Mouse (Mus musculus): ENCODE results near the gene Sstr5. TPM values are rescaled to one million over a fixed set of nuclear protein-coding genes. Genes with fewer than 3 reads are reported as not detected.
A peak's percentile ranks its signal among the peaks of the same experiment; 100 is the strongest.

Gene Sstr5
- polyA plus RNA-seq (2015; fragmentation: Nextera tagmentation; extraction: Ambion mirVana), result 0.10 and 0.11 TPM in 2 replicates

DNA sequence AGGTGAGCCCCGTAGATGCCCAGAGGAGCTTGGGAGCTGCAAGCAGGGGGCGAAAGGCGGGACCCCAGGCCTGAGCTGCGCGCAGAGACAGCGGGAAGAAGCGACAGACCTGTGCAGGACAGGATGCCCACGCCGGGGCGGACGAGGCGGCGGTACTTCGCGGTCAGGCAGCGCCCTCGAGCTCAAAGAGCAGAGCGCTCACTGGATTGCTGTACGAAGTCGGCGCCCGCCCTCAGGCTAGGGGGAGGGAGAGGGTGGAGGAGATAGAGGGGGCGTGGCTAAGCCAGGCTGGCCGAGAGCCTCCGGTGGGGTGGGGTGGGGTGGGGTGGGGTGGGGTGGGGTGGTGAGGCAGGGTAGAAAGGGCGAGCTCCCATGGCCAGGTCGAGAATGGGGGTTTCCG lies at the start of gene Sstr5:
Sstr5 (minus strand) TSS at position 276 of the 400 bp plus-strand sequence.
- H3K4me1 ChIP-seq, result peaks cover 6% of the 10 kb centered on the region
- no peak for ATAC-seq
- 1% methylated on average over 22 of the region's 28 CpGs for WGBS
- H3K27me3 ChIP-seq, result peaks cover 66% of the 10 kb centered on the region
- H3K4me3 ChIP-seq, result peak within 1 kb of the TSS; percentile 31
- no peak within 1 kb of the TSS for H3K27ac ChIP-seq
- H3K9ac ChIP-seq, result peak within 1 kb of the TSS; percentile 60
- no peaks in the 10 kb centered on the region for H3K36me3 ChIP-seq (ENCODE audit: poor library complexity, severe bottlenecking)
- H3K9me3 ChIP-seq (replicated peaks), result no peaks in the 10 kb centered on the region
- H3K4me2 ChIP-seq, result peak within 1 kb of the TSS; percentile 59

DNA sequence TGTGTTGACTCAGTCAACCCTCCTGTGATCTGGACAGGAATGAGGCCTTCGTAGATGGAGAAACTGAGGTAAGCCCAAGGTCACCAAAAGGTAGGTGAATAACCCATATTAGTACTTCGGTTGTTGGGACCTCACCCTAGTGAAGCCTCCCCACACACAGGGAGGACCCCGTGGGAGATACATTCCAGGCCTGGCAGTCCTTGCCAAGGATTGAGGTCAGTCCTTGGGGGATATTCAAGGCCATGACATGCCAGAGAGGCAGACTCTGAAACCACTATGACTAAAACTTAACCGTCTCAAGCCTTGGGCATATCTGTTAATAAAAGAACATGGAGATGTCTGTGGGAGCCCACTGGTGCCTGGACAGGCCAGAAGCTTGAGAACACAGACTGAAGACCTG lies 44.7 kb upstream of the Sstr5 start:
- Histone ChIP-seq H3K4me2 (no peak overlapping the region), H3K4me1 (peaks cover 17% of the 10 kb centered on the region), H3K4me3 (no peak overlapping the region), H3K9me3 (replicated peaks) (no peaks in the 10 kb centered on the region), H3K27me3 (no peaks in the 10 kb centered on the region), H3K27ac (no peak overlapping the region), H3K36me3 (ENCODE audit: poor library complexity, severe bottlenecking) (no peaks in the 10 kb centered on the region), H3K9ac (no peak overlapping the region)
- WGBS, result 95% methylated on average over 4 of the region's 4 CpGs
- no peak for ATAC-seq

DNA sequence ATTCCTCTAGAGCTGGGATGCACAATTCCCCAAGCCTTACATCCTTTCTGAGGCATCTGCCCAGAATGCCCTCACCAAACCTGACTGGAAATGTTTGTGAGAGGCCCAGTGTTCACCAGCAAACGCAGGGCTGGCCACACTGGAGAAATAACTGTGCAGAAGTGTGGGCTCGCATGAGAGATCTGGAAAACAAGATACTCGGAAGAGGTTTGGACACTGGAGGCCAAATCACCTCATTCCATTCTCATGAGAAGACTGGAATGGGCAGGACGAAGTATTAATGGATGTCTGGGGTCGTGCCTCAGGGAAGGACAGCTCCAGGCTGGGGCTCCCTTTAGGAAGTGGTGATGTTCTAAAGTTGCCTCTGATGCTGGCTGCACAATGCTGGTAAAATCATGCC lies 43.6 kb upstream of the Sstr5 start:
- Histone ChIP-seq H3K4me2 (no peak overlapping the region), H3K9me3 (replicated peaks) (no peaks in the 10 kb centered on the region), H3K36me3 (ENCODE audit: poor library complexity, severe bottlenecking) (no peaks in the 10 kb centered on the region), H3K4me1 (peaks cover 17% of the 10 kb centered on the region), H3K27me3 (no peaks in the 10 kb centered on the region), H3K9ac (no peak overlapping the region), H3K4me3 (no peak overlapping the region), H3K27ac (no peak overlapping the region)
- whole genome bisulfite sequencing, result 85% methylated on average over 5 of the region's 5 CpGs
- no peak for ATAC-seq

DNA sequence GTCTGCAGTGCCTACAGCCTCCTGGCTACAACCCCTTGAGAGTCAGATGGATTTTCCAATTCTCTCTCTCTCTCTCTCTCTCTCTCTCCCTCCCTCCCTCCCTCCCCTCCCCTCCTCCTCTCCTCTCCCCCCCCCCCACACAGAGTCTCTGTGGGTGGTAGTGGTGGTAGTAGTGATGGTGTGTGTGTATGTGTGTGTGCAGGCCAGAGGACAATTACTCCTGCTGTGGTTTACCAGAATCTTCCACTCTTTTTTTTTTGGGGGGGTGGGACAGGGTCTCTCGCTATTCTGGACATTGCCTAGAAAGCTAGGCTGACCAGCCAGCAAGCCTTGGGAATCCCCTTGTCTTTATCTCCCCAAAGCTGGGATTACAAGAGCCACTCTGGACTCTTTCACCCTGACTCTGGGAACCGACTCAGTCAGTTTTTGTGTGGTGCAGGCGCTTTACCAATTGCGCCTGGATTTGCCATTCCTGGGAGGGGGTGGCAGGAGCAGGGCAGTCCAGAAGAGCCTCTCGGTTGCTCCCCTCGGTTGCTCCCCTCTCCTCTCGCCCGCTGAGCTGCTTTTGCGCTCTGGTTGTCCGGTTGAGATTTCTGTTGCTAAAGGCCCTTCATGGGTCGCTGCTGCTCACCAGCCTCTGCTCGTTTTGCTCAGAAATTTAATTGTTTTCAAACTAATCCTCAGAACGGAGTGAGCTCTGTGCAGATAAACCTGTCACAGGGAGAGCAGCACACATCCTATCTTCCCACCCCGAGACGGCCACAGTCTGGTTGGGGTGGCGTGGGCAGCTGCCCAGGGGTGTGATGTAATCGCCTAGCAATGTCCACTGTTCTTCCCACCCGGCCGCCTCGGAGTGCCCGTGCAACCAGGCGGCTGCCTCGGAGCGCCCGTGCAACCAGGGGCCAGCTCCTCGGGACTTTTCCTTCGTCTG lies 42.1 kb upstream of the Sstr5 start:
- Histone ChIP-seq H3K36me3 (ENCODE audit: poor library complexity, severe bottlenecking) (no peaks in the 10 kb centered on the region), H3K27ac (peak overlapping the region; percentile 81), H3K4me3 (no peak overlapping the region), H3K27me3 (no peaks in the 10 kb centered on the region), H3K4me2 (peak overlapping the region; percentile 47), H3K9me3 (replicated peaks) (no peaks in the 10 kb centered on the region), H3K9ac (peak overlapping the region; percentile 48), H3K4me1 (peaks cover 17% of the 10 kb centered on the region)
- ATAC-seq, result peak; percentile 74; the same call in 1 of the 2 replicates
- 4% methylated on average over 27 of the region's 27 CpGs for WGBS

DNA sequence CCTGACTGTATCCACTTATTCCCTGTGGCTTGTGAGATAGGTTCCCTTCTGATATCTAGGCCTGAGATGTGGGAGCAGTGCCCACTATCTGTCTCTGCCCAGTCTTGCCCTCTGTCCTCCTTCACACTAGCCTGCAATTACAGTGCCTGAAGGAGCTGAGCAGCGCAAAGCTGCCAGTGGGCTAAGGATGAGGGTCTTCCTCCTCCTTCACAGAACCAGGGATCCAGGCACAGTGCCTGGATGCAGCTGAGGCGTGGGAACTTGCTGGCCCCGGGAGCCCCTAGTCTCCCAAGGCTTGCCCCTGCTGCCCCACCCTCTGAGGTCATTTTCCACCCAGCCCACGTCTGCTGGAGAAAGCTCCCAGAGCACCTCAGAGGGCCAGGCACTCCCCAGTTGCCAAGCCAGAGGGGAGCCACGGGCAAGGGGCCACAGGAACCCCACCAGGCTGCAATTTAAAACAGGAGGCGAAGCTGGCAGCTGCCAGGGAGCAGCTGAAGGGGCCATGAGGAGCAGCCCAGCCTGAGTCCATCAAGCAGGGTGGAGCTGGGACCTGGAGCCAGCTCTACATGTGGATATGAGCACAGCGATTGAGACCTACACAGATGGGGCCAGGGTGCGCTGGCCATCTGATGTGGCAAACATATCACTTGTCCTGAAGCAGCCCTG lies 33.4 kb upstream of the Sstr5 start:
- no peaks in the 10 kb centered on the region for H3K36me3 ChIP-seq (ENCODE audit: poor library complexity, severe bottlenecking)
- 68% methylated on average over 8 of the region's 8 CpGs for WGBS
- ATAC-seq, result no peak
- H3K27me3 ChIP-seq, result no peaks in the 10 kb centered on the region
- H3K4me3 ChIP-seq, result no peak overlapping the region
- no peak overlapping the region; the same call in 1 of the 2 replicates for H3K27ac ChIP-seq
- H3K4me2 ChIP-seq, result no peak overlapping the region
- no peaks in the 10 kb centered on the region for H3K4me1 ChIP-seq
- H3K9me3 ChIP-seq (replicated peaks), result no peaks in the 10 kb centered on the region
- H3K9ac ChIP-seq, result no peak overlapping the region

DNA sequence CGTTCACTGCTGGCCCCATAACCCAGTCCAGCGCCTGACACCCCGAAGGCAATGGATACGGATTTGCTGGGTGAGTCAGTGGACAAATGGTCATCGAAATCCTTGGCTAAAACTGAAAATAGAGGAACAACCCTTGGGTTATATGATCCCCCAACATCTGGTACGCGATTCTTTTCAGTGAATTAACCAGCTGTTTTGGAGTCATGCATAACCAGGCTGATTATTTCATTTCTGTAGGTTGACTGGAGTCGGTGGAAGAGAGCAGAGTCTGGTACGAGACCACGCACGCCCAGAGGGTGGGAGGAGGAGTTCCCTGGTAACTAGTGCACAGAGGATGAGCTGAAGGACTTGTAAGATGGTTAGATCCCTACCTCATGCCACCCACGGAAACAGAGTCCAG lies 25.0 kb upstream of the Sstr5 start:
- Histone ChIP-seq H3K4me1 (peaks cover 19% of the 10 kb centered on the region), H3K4me3 (no peak overlapping the region), H3K9me3 (replicated peaks) (no peaks in the 10 kb centered on the region), H3K4me2 (no peak overlapping the region), H3K36me3 (ENCODE audit: poor library complexity, severe bottlenecking) (no peaks in the 10 kb centered on the region), H3K27ac (no peak overlapping the region), H3K9ac (no peak overlapping the region), H3K27me3 (no peaks in the 10 kb centered on the region)
- 89% methylated on average over 12 of the region's 12 CpGs for WGBS
- no peak for ATAC-seq

DNA sequence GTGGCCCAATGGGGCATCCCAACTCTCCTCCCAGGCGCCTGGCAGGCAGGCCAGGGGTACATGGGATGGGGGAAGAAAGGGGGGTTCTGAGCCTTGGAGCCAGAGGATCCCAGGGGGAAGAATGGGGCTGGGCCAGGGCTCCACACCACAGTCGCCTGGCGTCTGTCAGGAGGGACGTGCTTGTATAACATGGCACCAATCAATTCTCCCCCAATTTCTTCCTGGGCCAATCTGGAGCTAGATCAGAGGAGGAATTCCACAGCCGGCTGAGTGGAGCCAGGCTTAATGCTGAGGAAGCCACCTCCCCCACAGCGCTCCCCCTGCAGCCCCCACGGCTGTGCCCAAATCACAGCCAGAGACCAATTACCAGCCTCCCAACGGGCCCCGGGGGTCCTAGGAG lies 23.4 kb upstream of the Sstr5 start:
- Histone ChIP-seq H3K4me3 (no peak overlapping the region), H3K27ac (no peak overlapping the region), H3K36me3 (ENCODE audit: poor library complexity, severe bottlenecking) (no peaks in the 10 kb centered on the region), H3K9me3 (replicated peaks) (no peaks in the 10 kb centered on the region), H3K4me1 (peaks cover 19% of the 10 kb centered on the region), H3K9ac (no peak overlapping the region), H3K27me3 (no peaks in the 10 kb centered on the region), H3K4me2 (no peak overlapping the region)
- peak; percentile 44; the same call in 1 of the 2 replicates for ATAC-seq
- 45% methylated on average over 9 of the region's 9 CpGs for WGBS

DNA sequence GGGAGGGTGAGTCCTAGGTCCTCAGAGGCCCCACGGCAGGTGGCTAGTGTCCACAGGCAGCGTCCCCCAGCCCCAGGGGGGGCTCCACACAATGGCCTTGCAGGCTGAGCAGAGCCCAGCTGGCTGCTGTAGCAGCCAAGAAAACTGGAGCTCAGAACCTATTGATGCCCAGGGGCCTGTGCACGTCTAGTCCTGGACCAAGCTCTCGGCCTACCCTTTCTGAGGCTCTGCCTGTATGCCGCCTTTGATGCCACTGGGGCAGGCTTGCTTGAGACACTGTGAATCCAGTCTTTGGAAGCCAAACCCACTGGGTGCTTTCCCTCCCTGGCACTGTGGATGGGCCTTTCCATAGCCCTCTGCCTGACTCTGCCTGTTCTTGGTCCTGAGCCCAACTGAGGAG lies 22.4 kb upstream of the Sstr5 start:
- H3K36me3 ChIP-seq (ENCODE audit: poor library complexity, severe bottlenecking), result no peaks in the 10 kb centered on the region
- H3K4me2 ChIP-seq, result no peak overlapping the region
- no peak overlapping the region for H3K9ac ChIP-seq
- ATAC-seq, result no peak
- H3K27ac ChIP-seq, result peak overlapping the region; percentile 31; the same call in 1 of the 2 replicates
- H3K9me3 ChIP-seq (replicated peaks), result no peaks in the 10 kb centered on the region
- WGBS, result 54% methylated on average over 5 of the region's 5 CpGs
- no peaks in the 10 kb centered on the region for H3K27me3 ChIP-seq
- H3K4me3 ChIP-seq, result no peak overlapping the region
- peaks cover 19% of the 10 kb centered on the region for H3K4me1 ChIP-seq

DNA sequence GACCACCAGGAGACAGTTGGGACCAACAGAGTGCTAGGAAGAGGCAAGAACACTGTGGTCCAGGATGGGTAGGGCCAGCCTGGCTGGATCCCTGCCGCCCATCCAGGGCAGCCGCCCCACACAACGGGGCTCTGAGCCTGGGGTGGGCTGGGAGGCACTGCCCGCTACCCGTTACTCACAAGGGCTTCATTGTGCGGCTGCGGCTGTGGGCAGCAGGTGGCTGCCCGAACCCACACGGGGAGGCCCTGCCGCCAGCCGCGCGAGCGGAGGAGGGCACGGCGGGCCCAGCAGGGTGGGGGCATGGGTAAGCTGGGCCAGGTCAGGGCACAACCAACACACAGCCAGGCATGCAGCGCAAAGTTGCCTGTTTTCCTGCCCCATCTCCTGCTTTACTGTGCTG lies 21.1 kb upstream of the Sstr5 start:
- Histone ChIP-seq H3K9me3 (replicated peaks) (no peaks in the 10 kb centered on the region), H3K9ac (no peak overlapping the region), H3K4me1 (peaks cover 19% of the 10 kb centered on the region), H3K27me3 (no peaks in the 10 kb centered on the region), H3K27ac (peak overlapping the region; percentile 38; the same call in 1 of the 2 replicates), H3K36me3 (ENCODE audit: poor library complexity, severe bottlenecking) (no peaks in the 10 kb centered on the region), H3K4me2 (no peak overlapping the region), H3K4me3 (no peak overlapping the region)
- peak; percentile 86 for ATAC-seq
- 74% methylated on average over 17 of the region's 17 CpGs for WGBS

DNA sequence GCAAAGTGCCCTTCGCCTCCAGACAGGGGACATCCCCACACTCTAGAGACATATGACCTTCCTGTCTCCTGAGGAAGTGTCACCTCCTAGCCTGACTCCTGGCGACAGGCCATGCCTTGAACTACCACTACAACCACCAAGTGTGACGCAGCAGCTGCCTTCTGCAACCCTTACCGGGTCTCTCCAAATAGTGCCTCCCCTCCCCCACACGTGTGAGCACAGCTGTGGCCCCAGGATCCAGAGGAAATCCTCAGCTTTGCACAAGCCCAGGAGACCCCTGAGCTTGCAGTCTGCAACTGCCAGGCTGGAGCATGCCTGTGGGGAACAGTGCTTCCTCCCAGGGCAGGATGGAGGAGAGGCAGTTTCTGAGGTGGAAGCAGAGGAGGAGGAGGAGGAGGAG lies 19.2 kb upstream of the Sstr5 start:
- WGBS, result 40% methylated on average over 5 of the region's 5 CpGs
- H3K4me1 ChIP-seq, result peaks cover 19% of the 10 kb centered on the region
- 0 out of 2 replicates have a peak, but pooled peaks cover 2% of the 10 kb centered on the region for H3K27me3 ChIP-seq
- no peaks in the 10 kb centered on the region for H3K9me3 ChIP-seq (replicated peaks)
- H3K4me2 ChIP-seq, result no peak overlapping the region
- H3K4me3 ChIP-seq, result no peak overlapping the region
- no peak overlapping the region for H3K9ac ChIP-seq
- H3K36me3 ChIP-seq (ENCODE audit: poor library complexity, severe bottlenecking), result no peaks in the 10 kb centered on the region
- ATAC-seq, result no peak
- H3K27ac ChIP-seq, result no peak overlapping the region

DNA sequence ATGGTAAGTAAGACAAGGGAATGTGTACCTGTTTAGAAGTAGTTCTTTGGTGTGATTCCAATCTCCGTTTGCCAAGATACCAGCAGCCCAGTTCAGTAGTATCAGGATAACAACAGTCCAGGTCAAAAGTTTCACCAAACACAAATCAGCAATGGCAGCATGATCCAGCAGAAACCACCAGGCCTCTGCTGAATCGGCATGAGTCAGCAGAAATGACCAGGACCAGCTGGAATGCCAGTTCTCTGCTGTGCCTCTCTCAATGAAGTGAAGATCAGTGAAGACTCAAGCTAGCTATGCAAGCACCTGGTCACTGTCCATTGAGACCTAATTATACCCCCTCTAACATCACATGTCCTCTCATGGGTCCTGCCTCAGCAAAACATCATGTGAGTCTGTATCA lies 17.0 kb upstream of the Sstr5 start:
- ATAC-seq, result no peak
- 93% methylated on average over 2 of the region's 2 CpGs for WGBS
- Histone ChIP-seq H3K4me2 (no peak overlapping the region), H3K9ac (no peak overlapping the region), H3K4me3 (no peak overlapping the region), H3K9me3 (replicated peaks) (no peaks in the 10 kb centered on the region), H3K27ac (no peak overlapping the region), H3K4me1 (peaks cover 10% of the 10 kb centered on the region), H3K27me3 (0 out of 2 replicates have a peak, but pooled peaks cover 2% of the 10 kb centered on the region), H3K36me3 (ENCODE audit: poor library complexity, severe bottlenecking) (no peaks in the 10 kb centered on the region)

DNA sequence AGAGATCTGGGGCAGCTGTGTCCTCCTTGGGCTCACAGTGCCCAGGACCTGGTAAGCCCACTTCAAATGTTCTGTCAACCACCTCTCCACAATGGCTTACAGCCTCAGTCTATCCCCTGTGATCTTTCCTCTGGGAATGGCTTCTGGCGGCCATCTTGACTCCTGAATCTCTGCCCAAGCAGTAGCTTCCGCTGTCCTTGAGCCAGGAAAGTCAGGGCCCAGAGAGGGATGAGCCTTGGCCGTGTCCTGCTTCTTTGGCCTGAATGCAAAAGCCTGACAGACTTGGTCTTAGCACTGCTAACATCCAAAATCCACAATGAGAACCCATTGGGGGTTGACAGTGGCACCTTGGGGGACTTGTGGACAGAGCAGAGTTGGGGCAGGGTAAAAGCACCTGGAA lies 14.8 kb upstream of the Sstr5 start:
- Histone ChIP-seq H3K27me3 (peaks cover 13% of the 10 kb centered on the region; the same call in 1 of the 2 replicates), H3K4me1 (peaks cover 3% of the 10 kb centered on the region; the same call in 1 of the 2 replicates), H3K36me3 (ENCODE audit: poor library complexity, severe bottlenecking) (no peaks in the 10 kb centered on the region), H3K4me3 (no peak overlapping the region), H3K9ac (no peak overlapping the region), H3K4me2 (no peak overlapping the region), H3K9me3 (replicated peaks) (no peaks in the 10 kb centered on the region), H3K27ac (no peak overlapping the region)
- ATAC-seq, result no peak
- 78% methylated on average over 3 of the region's 3 CpGs for WGBS

Measured in forebrain, embryonic 13.5 days (tissue).